Mouse (Mus musculus) G1E (cell line): ENCODE measurements around the gene Exoc1. TPM values are rescaled to one million over a fixed set of nuclear protein-coding genes. Genes with fewer than 3 reads are reported as not detected.

Experiments used
- ATAC-seq: 2 replicates; pipeline ENCODE4 v1.8.0; 2016; ENCODE audit warnings: mild to moderate bottlenecking; ENCODE audit not compliant: insufficient number of reproducible peaks, poor library complexity, low FRiP score, severe bottlenecking; ENCODE audit errors: extremely low read depth
- DNase-seq: peaks from one replicate; pipeline ENCODE4 v3.0.0; 2012; ENCODE audit warnings: low spot score
- H3K27me3 ChIP-seq: 2 replicates; pipeline ENCODE4 v1.6.1; 2012; ENCODE audit warnings: mild to moderate bottlenecking, low read length, inconsistent platforms; ENCODE audit not compliant: insufficient read depth
- H3K36me3 ChIP-seq: replicated peaks from 2 replicates; pipeline ENCODE3; 2012; ENCODE audit warnings: mild to moderate bottlenecking, inconsistent platforms
- H3K4me1 ChIP-seq: 2 replicates; pipeline ENCODE4 v1.6.1; 2012; ENCODE audit warnings: low read depth, low read length, inconsistent platforms, mixed read lengths; ENCODE audit not compliant: insufficient read depth
- H3K4me3 ChIP-seq: 2 replicates; pipeline ENCODE4 v1.5.1; 2012; ENCODE audit warnings: low read depth, mild to moderate bottlenecking, inconsistent platforms, low read length, moderate library complexity, mixed read lengths
- H3K9me3 ChIP-seq: replicated peaks from 2 replicates; pipeline ENCODE4 v1.6.1; 2012; ENCODE audit warnings: inconsistent platforms
- CTCF ChIP-seq: IDR thresholded peaks from 2 replicates; pipeline ENCODE4 v1.5.1; 2012; ENCODE audit warnings: low read depth, low read length, inconsistent platforms, mixed read lengths
- GATA1 ChIP-seq: IDR thresholded peaks from 2 replicates; pipeline ENCODE4 v1.6.1; 2012; ENCODE audit warnings: borderline replicate concordance, low read length, inconsistent platforms, mixed read lengths
- GATA2 ChIP-seq: IDR thresholded peaks from 2 replicates; pipeline ENCODE4 v1.6.1; 2012; ENCODE audit warnings: low read depth, low read length, inconsistent platforms, borderline replicate concordance
- POLR2AphosphoS5 ChIP-seq: IDR thresholded peaks from 2 replicates; pipeline ENCODE4 v1.6.1; 2012; ENCODE audit warnings: low read depth, low read length, inconsistent platforms; ENCODE audit not compliant: insufficient replicate concordance
- TAL1 ChIP-seq: conservative IDR thresholded peaks from 2 replicates; pipeline ENCODE4 v1.6.1; 2012; ENCODE audit warnings: low read depth, low read length, inconsistent platforms, mixed read lengths
- polyA plus RNA-seq: library from polyadenylated mRNA; stranded (reverse); fragments of >175 nt; gene quantifications from 2 replicates; pipeline ENCODE4 v1.2.3, GENCODE M21; 2012
- total RNA-seq, 2 experiments: library from RNA; stranded (forward) in 1 of 2; stranded (reverse) in 1 of 2; fragments of 200-1000 nt in 1 of 2; fragments of >200 nt in 1 of 2; fragmentation: Nextera tagmentation in 1 of 2; gene quantifications; 2 replicates each; pipeline ENCODE4 v1.2.3; 2014 to 2017

The Exoc1 gene
- total and polyA plus RNA-seq, 3 experiments, result 2.2 to 72.3 (median 59.6) TPM

GRCm38 (mm10) chr5:76616196-76616747, 87.2 kb downstream of the Exoc1 start:
- Histone ChIP-seq H3K4me1 (no peaks in the 10 kb centered on the region), H3K36me3 (peaks cover 89% of the 10 kb centered on the region), H3K9me3 (no peaks in the 10 kb centered on the region), H3K4me3 (no peak overlapping the region), H3K27me3 (no peaks in the 10 kb centered on the region)
- DNase-seq, result no peak
- TF ChIP-seq GATA2 (no peak), CTCF (no peak), GATA1 (no peak), POLR2AphosphoS5 (no peak), TAL1 (no peak)
- no peak for ATAC-seq

- peaks cover 86% of the 10 kb centered on the region for H3K36me3 ChIP-seq
- no peak for ATAC-seq
- DNase-seq, result no peak
Measured at GRCm38 (mm10) chr5:76618750-76619149, 89.6 kb downstream of the Exoc1 start.

More at GRCm38 (mm10) chr5:76618750-76619149, 89.6 kb downstream of the Exoc1 start:
- Histone ChIP-seq H3K4me1 (no peaks in the 10 kb centered on the region), H3K4me3 (no peak overlapping the region), H3K9me3 (no peaks in the 10 kb centered on the region), H3K27me3 (no peaks in the 10 kb centered on the region)
- no peak for TF ChIP-seq CTCF
- no peak for TF ChIP-seq GATA1
- TF ChIP-seq GATA2, result no peak
- no peak for TF ChIP-seq TAL1
- no peak for TF ChIP-seq POLR2AphosphoS5

Other genes with a start within 250 kb of the Exoc1 start
- gene Clock, start 224.5 kb upstream of the Exoc1 start, total RNA-seq (2014; fragmentation: Nextera tagmentation), result 25.3 and 27.2 TPM in 2 replicates
- gene Clock, start 224.5 kb upstream of the Exoc1 start, total RNA-seq (2017), result 16.4 and 16.7 TPM in 2 replicates
- 0.58 and 0.82 TPM in 2 replicates for gene Clock, start 224.5 kb upstream of the Exoc1 start, polyA plus RNA-seq
- not detected in 2 replicates for gene Pdcl2, start 198.2 kb upstream of the Exoc1 start, total RNA-seq (2014; fragmentation: Nextera tagmentation)
- not detected in 2 replicates for gene Pdcl2, start 198.2 kb upstream of the Exoc1 start, total RNA-seq (2017)
- gene Pdcl2, start 198.2 kb upstream of the Exoc1 start, polyA plus RNA-seq, result not detected in 2 replicates
- gene Nmu, start 165.5 kb upstream of the Exoc1 start, total RNA-seq (2014; fragmentation: Nextera tagmentation), result not detected in 2 replicates
- gene Nmu, start 165.5 kb upstream of the Exoc1 start, total RNA-seq (2017), result not detected in 2 replicates
- not detected in 2 replicates for gene Nmu, start 165.5 kb upstream of the Exoc1 start, polyA plus RNA-seq
- not detected in 2 replicates for gene Gm7271, start 45.3 kb upstream of the Exoc1 start, total RNA-seq (2014; fragmentation: Nextera tagmentation)
- gene Gm7271, start 45.3 kb upstream of the Exoc1 start, total RNA-seq (2017), result not detected in 2 replicates
- not detected in 2 replicates for gene Gm7271, start 45.3 kb upstream of the Exoc1 start, polyA plus RNA-seq
- gene Cep135, start 59.4 kb downstream of the Exoc1 start, total RNA-seq (2014; fragmentation: Nextera tagmentation), result 18.4 and 21.4 TPM in 2 replicates
- gene Cep135, start 59.4 kb downstream of the Exoc1 start, total RNA-seq (2017), result 18.6 and 21.4 TPM in 2 replicates
- 2.4 and 3.6 TPM in 2 replicates for gene Cep135, start 59.4 kb downstream of the Exoc1 start, polyA plus RNA-seq
- gene C530008M17Rik, start 127.2 kb downstream of the Exoc1 start, total RNA-seq (2014; fragmentation: Nextera tagmentation), result 27.2 and 41.5 TPM in 2 replicates
- gene C530008M17Rik, start 127.2 kb downstream of the Exoc1 start, total RNA-seq (2017), result 7.3 and 8.1 TPM in 2 replicates
- 25.1 and 27.2 TPM in 2 replicates for gene C530008M17Rik, start 127.2 kb downstream of the Exoc1 start, polyA plus RNA-seq